19 mouse cellular contexts compared by ENCODE assay signal in the genomic region with DNA sequence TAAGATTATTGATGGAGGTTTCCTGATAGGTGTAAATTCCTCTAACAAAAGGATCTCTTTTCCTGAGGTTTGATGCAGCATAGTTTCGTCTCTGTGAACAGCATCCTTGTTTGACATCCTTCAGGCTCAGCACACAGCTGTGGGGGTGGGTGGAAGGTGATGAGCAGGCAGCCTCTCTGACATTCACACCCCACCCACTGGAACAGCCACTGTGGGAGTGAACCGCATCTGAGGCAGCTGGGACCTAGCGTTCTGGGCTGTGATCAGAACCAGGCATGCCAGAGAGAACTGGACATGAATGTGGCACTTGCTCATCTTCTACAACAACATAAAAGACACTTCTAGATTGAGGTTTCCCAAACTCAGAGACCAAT. TPM values are rescaled to one million over a fixed set of nuclear protein-coding genes. Genes with fewer than 3 reads are reported as not detected.
DNase-seq lines count a peak whose midpoint lies in the region; TF ChIP-seq lines count a peak whose summit lies in the region.
"Had no signal": no experiment of that assay in that cellular context is flagged by ENCODE, and none has a peak within 500 bp of the region (broad histone marks: within the 10 kb centered on the region; RNA-seq: fewer than 3 reads in every experiment).

No protein-coding gene starts in this region.

- DNase-seq in lung, postnatal 10 days = peak; percentile 32
- DNase-seq in lung, adult 2 months = no peak
- peak; percentile 84 to 93 for DNase-seq in frontal cortex, postnatal 36 days (ENCODE audit: low spot score in 2 of 2)
- DNase-seq in left cerebral cortex, adult 2 months (ENCODE audit: extremely low spot score in 1 of 2, low spot score in 2 of 2) = peak; percentile 76
- peak; percentile 80 to 92 for DNase-seq in right cerebral cortex, postnatal 36 days (ENCODE audit: low spot score in 2 of 2)
- DNase-seq in cerebellum, adult 11-12 months = no peak
- no peak for DNase-seq in embryo, embryonic 10.5 days (ENCODE audit: low spot score)
- DNase-seq: adrenal gland, postnatal 10 days; cerebellum, adult 9-10 months; gastrocnemius, postnatal 25 days; kidney, postnatal 25 days; lung, postnatal 4 days; midbrain, embryonic 14.5 days had no signal

- TF ChIP-seq POLR2A in lung, adult 2 months (IDR thresholded peaks at IDR 0.05; ENCODE audit: borderline replicate concordance, extremely low read depth, low read depth, low read length) = no peak

- H3K27ac ChIP-seq in left cerebral cortex, adult 2 months = peak overlapping the region; percentile 72
- H3K27ac ChIP-seq: embryonic facial prominence, embryonic 15.5 days; forebrain, embryonic 12.5 days; heart, embryonic 15.5 days; hindbrain, embryonic 15.5 days; limb, embryonic 13.5 days had no signal

- TF ChIP-seq CTCF in lung, adult 2 months (IDR thresholded peaks at IDR 0.05; ENCODE audit: insufficient read depth, low read length) = no peak
- no peak for TF ChIP-seq CTCF in left cerebral cortex, adult 2 months (IDR thresholded peaks at IDR 0.05)

- no peak overlapping the region for H3K4me3 ChIP-seq in lung, adult 2 months (replicated peaks; ENCODE audit: extremely low read depth, low read depth, low read length)
- H3K4me3 ChIP-seq in left cerebral cortex, adult 2 months = no peak overlapping the region
- H3K4me3 ChIP-seq: embryonic facial prominence, embryonic 15.5 days; forebrain, embryonic 12.5 days; heart, embryonic 15.5 days; hindbrain, embryonic 15.5 days; limb, embryonic 13.5 days had no signal

- H3K4me1 ChIP-seq in lung, adult 2 months (ENCODE audit: control insufficient read depth, insufficient read depth, low read length) = no peaks in the 10 kb centered on the region
- H3K4me1 ChIP-seq: embryonic facial prominence, embryonic 15.5 days; forebrain, embryonic 12.5 days; hindbrain, embryonic 15.5 days; limb, embryonic 13.5 days had no signal

- intact Hi-C loops in left cerebral cortex, adult 2 months (cut with DNase I) = loop anchor here (1.0 to 5.0 kb wide), 4 partner anchors 9 to 63 kb away; no protein-coding TSS in a partner anchor

- WGBS in lung, adult 2 months = 63% methylated on average over 3 of the region's 3 CpGs

RNA-seq across cellular contexts. Expression of a gene that starts 3.1 kb away (rescaled TPM):
- 6.1 and 13.9 TPM in 2 replicates for polyA plus RNA-seq in lung, adult 2 months (2012; rRNA removed)
- total RNA-seq in left cerebral cortex, adult 2 months (2021) = 10 to 100 TPM; 56.3 to 62.8 TPM
- total RNA-seq: MEL had no signal

Comparison
In these comparisons a context has a peak if more than half of its experiments do, and no peak if none do; other contexts are left out.
1. DNase-seq: peak in lung, postnatal 10 days (single experiment), frontal cortex, postnatal 36 days (2 of 2), left cerebral cortex, adult 2 months (2 of 2) and right cerebral cortex, postnatal 36 days (2 of 2); none in lung, adult 2 months (single experiment), cerebellum, adult 11-12 months (single experiment) and embryo, embryonic 10.5 days (single experiment).